Mouse (Mus musculus) ES-Bruce4 (cell line): ENCODE data around the gene Dab1. TPM values are rescaled to one million over a fixed set of nuclear protein-coding genes. Genes with fewer than 3 reads are reported as not detected.

Experiments
- H3K27ac ChIP-seq: 2 replicates; pipeline ENCODE4 v1.5.1; 2012; ENCODE audit warnings: low read length, inconsistent platforms; ENCODE audit not compliant: insufficient read depth
- H3K27me3 ChIP-seq: 2 replicates; pipeline ENCODE4 v1.6.1; 2012; ENCODE audit warnings: mild to moderate bottlenecking, low read length, inconsistent platforms; ENCODE audit not compliant: control insufficient read depth, poor library complexity, insufficient read depth, severe bottlenecking
- H3K36me3 ChIP-seq: 2 replicates; pipeline ENCODE4 v1.6.1; 2012; ENCODE audit warnings: inconsistent platforms, mild to moderate bottlenecking, low read length, moderate library complexity; ENCODE audit not compliant: control insufficient read depth, poor library complexity, insufficient read depth, severe bottlenecking
- H3K4me1 ChIP-seq: one replicate; pipeline ENCODE4 v1.8.1; 2011; ENCODE audit warnings: low read length; ENCODE audit not compliant: control insufficient read depth, insufficient read depth
- H3K4me3 ChIP-seq: 2 replicates; pipeline ENCODE4 v1.5.1; 2011; ENCODE audit warnings: low read depth, mild to moderate bottlenecking, low read length
- H3K9ac ChIP-seq: 2 replicates; pipeline ENCODE4 v1.6.1; 2012; ENCODE audit warnings: low read depth, mild to moderate bottlenecking, inconsistent platforms; ENCODE audit not compliant: poor library complexity, severe bottlenecking
- H3K9me3 ChIP-seq: replicated peaks from 2 replicates; pipeline ENCODE4 v1.6.1; 2012; ENCODE audit warnings: mild to moderate bottlenecking, low read length, inconsistent platforms; ENCODE audit not compliant: control insufficient read depth, poor library complexity, insufficient read depth, severe bottlenecking
- CTCF ChIP-seq: IDR thresholded peaks from one replicate; pipeline ENCODE4 v1.8.1; 2011; ENCODE audit warnings: low read depth, low read length
- EP300 ChIP-seq: IDR thresholded peaks from 2 replicates; pipeline ENCODE4 v1.6.1; 2011; ENCODE audit warnings: low read depth, low read length; ENCODE audit not compliant: insufficient read depth
- POLR2A ChIP-seq: IDR thresholded peaks from one replicate; pipeline ENCODE4 v1.8.1; 2011; ENCODE audit warnings: low read length; ENCODE audit not compliant: insufficient read depth
- polyA plus RNA-seq: library from polyadenylated mRNA; stranded (reverse); fragments of >200 nt; gene quantifications from 2 replicates; pipeline ENCODE4 v1.2.4, GENCODE M21; 2011; ENCODE audit warnings: low read depth; ENCODE audit not compliant: missing spikeins, insufficient read depth, insufficient read length

Gene Dab1
- polyA plus RNA-seq, 1 experiment = 4.8 TPM

DNA sequence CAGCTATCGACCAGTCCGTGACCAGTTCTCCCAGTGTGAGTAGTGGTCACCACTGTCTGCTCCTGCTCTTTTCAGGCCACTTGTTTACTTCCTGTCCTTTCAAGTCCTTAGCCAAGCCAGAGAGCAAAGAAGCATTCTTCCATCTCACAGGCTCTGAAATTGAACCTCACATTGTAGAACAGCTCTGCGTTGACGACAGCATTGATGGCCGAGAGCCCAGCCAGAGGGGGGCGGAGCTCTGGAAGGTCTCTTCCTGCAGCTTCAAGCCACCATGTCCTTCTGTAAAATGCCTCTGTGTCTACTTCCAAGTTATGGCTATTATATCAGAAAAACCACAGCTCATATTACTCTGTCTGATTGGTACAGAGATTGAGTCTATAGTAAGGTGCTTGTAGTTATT is 1127.3 kb downstream of the Dab1 start:
- TF ChIP-seq EP300 (no peak), POLR2A (no peak), CTCF (no peak)

DNA sequence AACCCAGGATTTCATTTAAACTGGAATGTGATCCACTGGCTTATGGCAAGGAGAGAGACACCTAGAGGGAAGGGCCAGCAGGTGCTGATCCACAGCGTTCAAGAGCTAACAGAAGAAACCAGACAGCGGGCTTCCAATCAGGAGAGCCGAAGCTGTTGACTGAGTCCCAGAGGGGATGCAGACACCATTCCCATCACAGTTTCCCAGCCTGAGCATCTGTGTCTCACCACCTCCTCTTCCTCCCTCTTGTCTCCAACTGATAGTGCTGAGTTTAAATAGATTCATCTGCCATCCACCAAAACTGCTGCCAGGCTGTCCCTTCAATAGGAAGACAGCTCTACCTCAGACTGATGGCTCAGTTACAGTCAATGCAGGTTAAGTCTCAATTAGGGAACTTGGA is 1134.9 kb downstream of the Dab1 start:
- Histone ChIP-seq H3K36me3 (no peaks in the 10 kb centered on the region), H3K4me1 (no peaks in the 10 kb centered on the region), H3K9ac (no peak overlapping the region), H3K9me3 (no peaks in the 10 kb centered on the region), H3K27me3 (no peaks in the 10 kb centered on the region), H3K27ac (no peak overlapping the region), H3K4me3 (no peak overlapping the region)
- TF ChIP-seq EP300 (no peak), POLR2A (no peak), CTCF (no peak)

More for the DNA sequence above, 1127.3 kb downstream of the Dab1 start:
- Histone ChIP-seq H3K9me3 (no peaks in the 10 kb centered on the region), H3K27me3 (no peaks in the 10 kb centered on the region; the same call in 1 of the 2 replicates), H3K36me3 (no peaks in the 10 kb centered on the region), H3K27ac (no peak overlapping the region), H3K4me1 (no peaks in the 10 kb centered on the region), H3K4me3 (no peak overlapping the region), H3K9ac (no peak overlapping the region)

DNA sequence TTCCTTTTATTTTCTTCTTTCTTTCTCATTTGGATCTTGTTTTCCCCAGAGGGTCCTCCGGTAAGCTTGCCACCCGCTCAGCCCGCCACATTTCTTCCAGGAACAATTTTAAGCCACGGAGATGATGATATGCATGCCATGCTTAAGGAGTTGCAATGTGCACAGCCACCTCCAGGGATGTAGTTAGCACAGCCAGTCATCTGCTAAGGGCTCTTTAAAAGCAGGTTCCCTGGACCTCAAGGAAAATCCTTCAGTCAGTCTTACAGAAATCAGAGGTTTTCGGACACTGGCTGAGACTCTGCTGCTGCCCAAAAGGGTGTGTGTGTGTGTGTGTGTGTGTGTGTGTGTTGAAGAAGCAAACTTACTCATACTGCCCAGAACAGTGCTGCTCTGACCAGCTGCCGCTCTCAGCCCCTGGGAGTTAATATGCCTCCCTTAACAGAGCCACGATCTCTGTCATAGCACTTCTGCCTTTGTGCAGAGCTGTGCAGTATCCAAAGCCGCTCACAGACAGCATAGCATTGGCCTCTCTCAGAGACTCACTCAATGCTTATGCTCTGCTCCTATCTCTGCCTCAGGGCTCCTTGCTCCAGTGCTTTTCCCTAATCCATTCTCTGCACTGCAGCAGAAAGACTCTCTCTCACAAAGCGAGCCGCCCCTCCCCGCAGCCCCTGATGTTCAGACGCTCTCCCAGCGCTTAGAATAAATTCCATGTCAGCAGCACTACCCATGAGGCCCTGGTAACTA is 1141.9 kb downstream of the Dab1 start:
- Histone ChIP-seq H3K9me3 (no peaks in the 10 kb centered on the region), H3K27me3 (no peaks in the 10 kb centered on the region), H3K27ac (no peak overlapping the region), H3K9ac (no peak overlapping the region), H3K4me1 (no peaks in the 10 kb centered on the region), H3K36me3 (no peaks in the 10 kb centered on the region), H3K4me3 (no peak overlapping the region)
- no peak for TF ChIP-seq POLR2A
- no peak for TF ChIP-seq CTCF
- no peak for TF ChIP-seq EP300

DNA sequence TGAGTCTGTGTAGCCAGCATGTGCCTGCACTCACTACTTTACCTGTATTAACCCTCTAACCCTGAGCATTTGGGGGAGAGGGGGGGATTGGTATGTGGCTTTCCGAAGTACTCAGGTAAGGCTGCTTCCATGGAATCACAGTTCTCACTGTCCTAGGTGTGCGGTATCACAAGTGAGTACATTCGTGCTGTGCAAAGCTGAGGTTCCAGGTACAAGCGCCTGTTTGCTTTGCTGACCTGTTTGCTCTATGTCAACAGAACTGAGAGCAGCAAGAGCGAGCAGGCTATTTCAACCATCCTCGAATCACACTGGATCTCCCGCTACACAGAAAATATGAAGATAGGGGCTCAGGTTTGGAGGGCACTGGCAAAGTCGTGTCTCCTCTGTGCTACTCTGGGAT is 1146.9 kb downstream of the Dab1 start, which contains the start of gene C8b:
TSS of gene C8b (plus strand) at position 253 of the 400 bp plus-strand sequence.
- TF ChIP-seq CTCF = no peak
- TF ChIP-seq POLR2A = no peak
- TF ChIP-seq EP300 = no peak
- H3K27me3 ChIP-seq = no peaks in the 10 kb centered on the region
- no peaks in the 10 kb centered on the region for H3K36me3 ChIP-seq
- H3K9me3 ChIP-seq = no peaks in the 10 kb centered on the region
- no peak within 1 kb of the TSS for H3K4me3 ChIP-seq
- no peak within 1 kb of the TSS for H3K27ac ChIP-seq
- H3K4me1 ChIP-seq = no peaks in the 10 kb centered on the region
- no peak within 1 kb of the TSS for H3K9ac ChIP-seq

DNA sequence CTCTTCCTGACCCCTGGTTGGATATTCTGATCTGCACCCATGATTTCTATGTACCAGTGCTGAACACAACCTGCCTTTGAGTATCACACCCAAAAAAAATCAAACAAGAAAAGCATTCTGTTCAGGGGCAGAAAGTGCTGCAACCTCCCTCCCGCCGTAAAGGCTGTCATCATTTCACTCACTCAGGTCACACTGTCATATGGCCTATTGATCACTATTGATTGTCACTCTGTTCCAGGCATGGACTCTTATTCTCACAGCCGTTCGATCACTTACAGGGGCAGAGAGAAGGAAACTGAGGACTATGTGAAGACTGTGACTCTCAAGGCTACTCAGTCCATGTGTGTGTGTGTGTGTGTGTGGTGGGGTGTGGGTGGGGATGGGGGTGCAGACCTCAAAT is 1149.0 kb downstream of the Dab1 start:
- Histone ChIP-seq H3K36me3 (no peaks in the 10 kb centered on the region), H3K4me1 (no peaks in the 10 kb centered on the region), H3K27me3 (no peaks in the 10 kb centered on the region), H3K9me3 (no peaks in the 10 kb centered on the region), H3K9ac (no peak overlapping the region), H3K4me3 (no peak overlapping the region), H3K27ac (no peak overlapping the region)
- TF ChIP-seq CTCF (no peak), POLR2A (no peak), EP300 (no peak)

DNA sequence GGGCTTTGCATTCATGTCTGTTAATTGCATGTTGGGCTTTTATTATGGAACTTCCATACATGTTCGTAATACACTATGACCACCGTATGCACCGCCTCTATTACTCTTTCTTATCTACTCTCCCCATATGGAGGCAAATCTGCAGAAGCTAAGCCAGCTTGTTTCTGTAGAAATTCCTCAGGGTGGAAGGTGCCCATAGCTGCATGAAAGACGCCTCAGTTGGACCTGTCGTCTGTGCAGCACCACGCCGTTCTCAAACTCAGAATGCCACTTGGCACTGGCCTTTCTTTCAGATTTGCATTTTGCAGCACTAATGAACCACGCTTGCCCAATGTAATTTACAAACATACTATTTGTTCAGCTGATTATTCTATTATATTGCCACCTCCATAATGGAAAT is 1150.4 kb downstream of the Dab1 start:
- Histone ChIP-seq H3K27me3 (no peaks in the 10 kb centered on the region), H3K27ac (no peak overlapping the region), H3K4me1 (no peaks in the 10 kb centered on the region), H3K9ac (no peak overlapping the region), H3K9me3 (no peaks in the 10 kb centered on the region), H3K36me3 (no peaks in the 10 kb centered on the region), H3K4me3 (no peak overlapping the region)
- TF ChIP-seq CTCF (no peak), EP300 (no peak), POLR2A (no peak)
